Mouse (Mus musculus) left cerebral cortex, postnatal 4 days (tissue): ENCODE results near the gene Krt13. TPM values are rescaled to one million over a fixed set of nuclear protein-coding genes. Genes with fewer than 3 reads are reported as not detected.
A peak's percentile ranks its signal among the peaks of the same experiment; 100 is the strongest.

Experiments
- DNase-seq: peaks from one replicate; pipeline ENCODE4 v3.0.0-alpha.2; 2022
- intact Hi-C: fragments of 180-260 bp; cut with DNase I; formaldehyde crosslinking; loops from one replicate; pipeline ENCODE4 v1.15.1; 2025
- total RNA-seq, 2 experiments: library from RNA; stranded (reverse); gene quantifications; 2 replicates each; pipeline ENCODE4 v1.2.3; 2021

The Krt13 gene
- not detected for total RNA-seq

GRCm38 (mm10) chr11:100121466-100121865 lies at the start of gene Krt13:
Krt13 (minus strand) TSS chr11:100121566.
- no peak for DNase-seq
- intact Hi-C loops, result no loop called here

- intact Hi-C loops, result loop anchor here (2.0 kb wide), 1 partner anchor 704 kb away; no protein-coding TSS in a partner anchor
- peak; percentile 76 for DNase-seq
Observed at GRCm38 (mm10) chr11:100168765-100169762, 47.7 kb upstream of the Krt13 start.

GRCm38 (mm10) chr11:100168071-100168470 lies 46.7 kb upstream of the Krt13 start:
- no peak for DNase-seq
- intact Hi-C loops, result loop anchor here (2.0 kb wide), 1 partner anchor 703 kb away; no protein-coding TSS in a partner anchor

- intact Hi-C loops, result no loop called here
- no peak for DNase-seq
Observed at GRCm38 (mm10) chr11:100164392-100164791, 43.0 kb upstream of the Krt13 start.

GRCm38 (mm10) chr11:100157908-100158477 lies 36.6 kb upstream of the Krt13 start:
- intact Hi-C loops, result no loop called here
- DNase-seq, result no peak

GRCm38 (mm10) chr11:100157331-100157730 lies 36.0 kb upstream of the Krt13 start:
- intact Hi-C loops, result no loop called here
- no peak for DNase-seq

GRCm38 (mm10) chr11:100155497-100156255 lies 34.3 kb upstream of the Krt13 start:
- DNase-seq, result no peak
- intact Hi-C loops, result no loop called here

- intact Hi-C loops, result no loop called here
Observed at GRCm38 (mm10) chr11:100148615-100149330, 27.4 kb upstream of the Krt13 start, which contains the start of gene Krt19. Krt19 (minus strand) TSS chr11:100148665.

GRCm38 (mm10) chr11:100147566-100148353 lies 26.4 kb upstream of the Krt13 start:
- intact Hi-C loops, result no loop called here
- DNase-seq, result no peak

More at GRCm38 (mm10) chr11:100148615-100149330, 27.4 kb upstream of the Krt13 start, which contains the start of gene Krt19:
- no peak for DNase-seq

GRCm38 (mm10) chr11:100145858-100146560 lies 24.6 kb upstream of the Krt13 start:
- intact Hi-C loops, result no loop called here
- no peak for DNase-seq

GRCm38 (mm10) chr11:100145104-100145503 lies 23.7 kb upstream of the Krt13 start:
- DNase-seq, result no peak
- intact Hi-C loops, result no loop called here

GRCm38 (mm10) chr11:100140966-100141365 lies 19.6 kb upstream of the Krt13 start:
- intact Hi-C loops, result no loop called here

GRCm38 (mm10) chr11:100139391-100139790 lies 18.0 kb upstream of the Krt13 start:
- intact Hi-C loops, result no loop called here

More at GRCm38 (mm10) chr11:100140966-100141365, 19.6 kb upstream of the Krt13 start:
- DNase-seq, result no peak

GRCm38 (mm10) chr11:100138809-100139208 lies 17.4 kb upstream of the Krt13 start:
- intact Hi-C loops, result no loop called here
- no peak for DNase-seq

More at GRCm38 (mm10) chr11:100139391-100139790, 18.0 kb upstream of the Krt13 start:
- no peak for DNase-seq

- DNase-seq, result peak; percentile 16
- intact Hi-C loops, result no loop called here
Observed at GRCm38 (mm10) chr11:100137693-100138092, 16.3 kb upstream of the Krt13 start.

- no peak for DNase-seq
- intact Hi-C loops, result no loop called here
Observed at GRCm38 (mm10) chr11:100136559-100136958, 15.2 kb upstream of the Krt13 start.

- intact Hi-C loops, result no loop called here
- no peak for DNase-seq
Observed at GRCm38 (mm10) chr11:100135731-100136130, 14.4 kb upstream of the Krt13 start, which contains the start of gene Krt15. Krt15 (minus strand) TSS chr11:100135928.

GRCm38 (mm10) chr11:100124901-100125300 lies 3.5 kb upstream of the Krt13 start:
- intact Hi-C loops, result no loop called here

GRCm38 (mm10) chr11:100120331-100120730 lies 1.0 kb downstream of the Krt13 start:
- DNase-seq, result no peak
- intact Hi-C loops, result no loop called here

More at GRCm38 (mm10) chr11:100124901-100125300, 3.5 kb upstream of the Krt13 start:
- DNase-seq, result no peak
